9 mouse cellular contexts compared by ENCODE assay signal in the genomic region with DNA sequence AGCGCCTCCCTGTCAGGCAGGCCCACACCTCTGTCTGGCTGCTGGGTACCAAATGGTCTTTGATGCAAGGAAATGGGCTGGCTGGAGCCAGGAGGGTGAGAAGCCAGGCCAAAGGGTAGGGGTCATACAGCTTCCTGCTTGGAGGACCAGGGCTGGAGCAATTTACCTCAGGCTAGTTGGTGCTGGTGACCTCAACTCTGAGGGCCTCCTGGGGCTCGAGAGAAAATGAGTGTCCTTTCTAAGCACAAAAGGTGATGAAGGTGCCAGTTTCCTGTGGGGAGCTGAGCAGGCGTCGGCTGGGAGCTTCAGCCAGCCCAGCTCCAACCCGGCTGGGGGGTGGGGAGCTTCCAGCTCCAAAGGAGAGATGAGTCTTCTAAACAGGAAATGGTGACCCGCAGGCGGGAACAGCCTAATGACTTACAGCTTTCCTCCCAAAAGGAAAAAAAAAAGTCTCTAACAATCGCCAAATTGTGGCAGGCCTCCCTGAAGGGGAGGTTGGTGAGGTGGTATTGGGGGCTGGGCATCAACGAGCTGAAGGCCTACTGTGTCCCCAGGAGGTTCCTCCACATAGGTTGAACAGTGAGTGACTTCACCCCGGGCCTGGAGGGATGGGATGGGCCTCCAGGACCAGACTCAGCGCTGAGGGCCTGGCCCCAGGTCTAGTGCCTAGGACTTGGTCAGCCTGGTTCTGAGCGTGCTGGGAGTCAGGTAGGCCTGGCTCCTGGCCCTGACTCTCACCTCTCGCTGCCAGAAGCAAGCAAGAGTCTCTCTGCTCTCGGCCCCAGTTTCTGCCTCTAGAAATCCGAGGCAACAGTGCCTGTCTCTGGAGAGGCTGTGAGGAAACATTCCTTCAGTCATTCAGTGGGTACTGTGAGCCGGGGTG. TPM values are rescaled to one million over a fixed set of nuclear protein-coding genes. Genes with fewer than 3 reads are reported as not detected.
A peak's percentile ranks its signal among the peaks of the same experiment; 100 is the strongest.
DNase-seq lines count a peak whose midpoint lies in the region; ATAC-seq lines count a peak whose summit lies in the region.
"Had no signal": no experiment of that assay in that cellular context is flagged by ENCODE, and none has a peak within 500 bp of the region (broad histone marks: within the 10 kb centered on the region; RNA-seq: fewer than 3 reads in every experiment).

No protein-coding gene starts in this region.

- H3K9me3 ChIP-seq in heart, embryonic 14.5 days (ENCODE audit: control insufficient read depth, low read length): no peaks in the 10 kb centered on the region
- no peaks in the 10 kb centered on the region for H3K9me3 ChIP-seq in kidney, embryonic 16.5 days (ENCODE audit: low read length)

- H3K36me3 ChIP-seq in heart, embryonic 14.5 days (ENCODE audit: control insufficient read depth, insufficient read depth, low read length): peaks cover 14% of the 10 kb centered on the region; the same call in 1 of the 2 replicates
- H3K36me3 ChIP-seq in kidney, embryonic 16.5 days (ENCODE audit: insufficient read depth, low read length): peaks cover 9% of the 10 kb centered on the region; the same call in 1 of the 2 replicates

- peak; percentile 86 for DNase-seq in Muller cell, postnatal 12 days (ENCODE audit: inconsistent ontology term)
- DNase-seq in embryo, embryonic 9.5 days (ENCODE audit: extremely low spot score): peak; percentile 76
- DNase-seq in lung, postnatal 14 days: peak; percentile 70
- no peak for DNase-seq in layer of hippocampus, postnatal 14 days (ENCODE audit: low spot score in 2 of 2)
- DNase-seq in retina, postnatal 1 day: no peak

- 0 out of 2 replicates have a peak overlapping the region, but pooled peaks have one; percentile 0 for H3K4me2 ChIP-seq in heart, embryonic 14.5 days (ENCODE audit: low read length)
- peak overlapping the region; percentile 96 for H3K4me2 ChIP-seq in kidney, embryonic 16.5 days (replicated peaks; ENCODE audit: low read depth, low read length)

- no peaks in the 10 kb centered on the region for H3K27me3 ChIP-seq in heart, embryonic 14.5 days (ENCODE audit: control insufficient read depth, insufficient read depth, low read length)
- 0 out of 2 replicates have a peak, but pooled peaks cover 5% of the 10 kb centered on the region for H3K27me3 ChIP-seq in kidney, embryonic 16.5 days (ENCODE audit: insufficient read depth, low read length)

- no peak overlapping the region for H3K4me3 ChIP-seq in heart, embryonic 14.5 days (ENCODE audit: control insufficient read depth in 1 of 2, insufficient read depth in 1 of 2, low read depth in 1 of 2, low read length in 2 of 2)
- no peak overlapping the region; the same call in 1 of the 2 replicates for H3K4me3 ChIP-seq in kidney, embryonic 16.5 days (ENCODE audit: low read length)

- H3K4me1 ChIP-seq in heart, embryonic 14.5 days (ENCODE audit: control insufficient read depth in 2 of 2, insufficient read depth in 2 of 2, low read length in 2 of 2): peaks cover 37 to 47% of the 10 kb centered on the region in 2 experiments
- H3K4me1 ChIP-seq in kidney, embryonic 16.5 days (ENCODE audit: insufficient read depth, low read length): peaks cover 63% of the 10 kb centered on the region

- peak; percentile 25; the same call in 1 of the 2 replicates for ATAC-seq in heart, embryonic 14.5 days (ENCODE audit: insufficient number of reproducible peaks, insufficient read depth, low FRiP score, low read depth)
- no peak for ATAC-seq in kidney, embryonic 16.5 days (ENCODE audit: low FRiP score, low TSS enrichment)
- ATAC-seq in frontal cortex, adult (ENCODE audit: low TSS enrichment): no peak

- H3K27ac ChIP-seq in heart, embryonic 14.5 days (replicated peaks in 1 of 2; ENCODE audit: control insufficient read depth in 1 of 2, insufficient read depth in 1 of 2, low read depth in 2 of 2, low read length in 2 of 2): peak overlapping the region; percentile 72 to 78
- H3K27ac ChIP-seq in kidney, embryonic 16.5 days (ENCODE audit: low read length): peak overlapping the region; percentile 98
- H3K27ac ChIP-seq: macrophage had no signal

- H3K9ac ChIP-seq in heart, embryonic 14.5 days (ENCODE audit: low read length): peak overlapping the region; percentile 10
- peak overlapping the region; percentile 58 for H3K9ac ChIP-seq in kidney, embryonic 16.5 days (replicated peaks; ENCODE audit: low read length)

- WGBS in heart, embryonic 14.5 days: 20% methylated on average over 16 of the region's 16 CpGs
- whole genome bisulfite sequencing in kidney, embryonic 16.5 days: 18% methylated on average over 16 of the region's 16 CpGs

RNA-seq across cellular contexts. Expression of a gene that starts 5.4 kb away (rescaled TPM):
- 11.8 and 12.5 TPM in 2 replicates for polyA plus RNA-seq in heart, embryonic 14.5 days (2014; fragmentation: Nextera tagmentation; extraction: Ambion mirVana)
- 40.8 and 49.3 TPM in 2 replicates for polyA plus RNA-seq in kidney, embryonic 16.5 days (2015; fragmentation: Nextera tagmentation; extraction: Ambion mirVana)
- under 1 TPM; 0.53 to 0.79 TPM for total RNA-seq in layer of hippocampus, postnatal 14 days (2021)
- polyA plus RNA-seq: macrophage had no signal

RNA-seq across cellular contexts. Expression of a gene that starts 50.7 kb away (rescaled TPM):
- 11.7 and 11.9 TPM in 2 replicates for polyA plus RNA-seq in heart, embryonic 14.5 days (2014; fragmentation: Nextera tagmentation; extraction: Ambion mirVana)
- polyA plus RNA-seq in kidney, embryonic 16.5 days (2015; fragmentation: Nextera tagmentation; extraction: Ambion mirVana): 18.3 and 21.2 TPM in 2 replicates
- 10 to 100 TPM; 65.3 to 67.2 TPM for total RNA-seq in layer of hippocampus, postnatal 14 days (2021)

RNA-seq across cellular contexts. Expression of a gene that starts 50.9 kb away (rescaled TPM):
- polyA plus RNA-seq in heart, embryonic 14.5 days (2014; fragmentation: Nextera tagmentation; extraction: Ambion mirVana): 67.1 and 68.5 TPM in 2 replicates
- polyA plus RNA-seq in kidney, embryonic 16.5 days (2015; fragmentation: Nextera tagmentation; extraction: Ambion mirVana): 104 and 108 TPM in 2 replicates
- 10 to 100 TPM; 39.1 to 40.5 TPM for total RNA-seq in layer of hippocampus, postnatal 14 days (2021)

Comparison
In these comparisons a context has a peak if more than half of its experiments do, and no peak if none do; other contexts are left out.
1. DNase-seq: peak in Muller cell, postnatal 12 days (single experiment), embryo, embryonic 9.5 days (single experiment) and lung, postnatal 14 days (single experiment); none in layer of hippocampus, postnatal 14 days (0 of 2) and retina, postnatal 1 day (single experiment).